Mouse (Mus musculus) ES-Bruce4 (cell line): Measurements from ENCODE around the gene Tekt3.

Experiments
- CTCF ChIP-seq: IDR thresholded peaks from one replicate; pipeline ENCODE4 v1.8.1; 2011; ENCODE audit warnings: low read depth, low read length
- EP300 ChIP-seq: IDR thresholded peaks from 2 replicates; pipeline ENCODE4 v1.6.1; 2011; ENCODE audit warnings: low read depth, low read length; ENCODE audit not compliant: insufficient read depth
- POLR2A ChIP-seq: IDR thresholded peaks from one replicate; pipeline ENCODE4 v1.8.1; 2011; ENCODE audit warnings: low read length; ENCODE audit not compliant: insufficient read depth

DNA sequence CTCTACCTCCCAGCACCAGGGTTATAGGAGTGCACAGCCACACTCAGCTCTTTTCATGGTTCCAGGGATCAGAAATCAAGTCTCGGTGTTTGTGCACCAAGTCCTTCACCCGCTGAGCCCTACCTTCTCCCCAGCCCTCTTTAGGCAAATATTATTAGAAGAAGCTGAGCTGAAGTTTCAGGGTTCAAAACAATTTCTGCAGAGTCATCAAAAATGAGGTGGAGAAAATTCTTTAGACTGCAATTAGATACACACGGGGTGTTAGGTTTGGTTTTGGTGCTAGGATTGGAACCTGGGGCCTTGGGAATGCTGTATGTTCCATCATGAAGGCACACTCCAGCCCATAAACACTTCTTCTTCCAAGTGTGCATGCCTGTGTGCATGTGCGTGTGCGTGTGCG is 27.2 kb downstream of the Tekt3 start:
- TF ChIP-seq CTCF (no peak), POLR2A (no peak), EP300 (no peak)
